Mouse (Mus musculus): ENCODE measurements around the gene Kif22.
"Not testable (repeated sequence)": the region's sequence is repeated elsewhere in the genome, so short reads cannot be mapped to it uniquely, and the experiment has no call there.

The Kif22 gene

GRCm38 (mm10) chr7:127041851-127042672 lies at the start of gene Kif22:
Gene Kif22, minus strand, starts transcription at chr7:127042471.
- DNase-seq (ENCODE audit: low spot score): peak; percentile 88

- no peak for DNase-seq (ENCODE audit: low spot score)
These were observed 49.0 kb upstream of the Kif22 start, which contains the start of gene AI467606 for GRCm38 (mm10) chr7:127091114-127091896. Gene AI467606, plus strand, starts transcription at chr7:127091359.

- DNase-seq (ENCODE audit: low spot score): no peak
These were observed 48.2 kb upstream of the Kif22 start for GRCm38 (mm10) chr7:127090154-127091113.

- DNase-seq (ENCODE audit: low spot score): no peak
These were observed 46.9 kb upstream of the Kif22 start for GRCm38 (mm10) chr7:127088901-127089845.

- DNase-seq (ENCODE audit: low spot score): no peak
These were observed 45.8 kb upstream of the Kif22 start for GRCm38 (mm10) chr7:127088083-127088482.

- not testable (repeated sequence) for DNase-seq (ENCODE audit: low spot score)
These were observed 45.2 kb upstream of the Kif22 start, which contains the start of gene Zg16 for GRCm38 (mm10) chr7:127087278-127088010. Gene Zg16, minus strand, starts transcription at chr7:127087328.

GRCm38 (mm10) chr7:127085751-127086150 lies 43.5 kb upstream of the Kif22 start:
- DNase-seq (ENCODE audit: low spot score): not testable (repeated sequence)

- DNase-seq (ENCODE audit: low spot score): no peak
These were observed 42.5 kb upstream of the Kif22 start for GRCm38 (mm10) chr7:127084794-127085193.

- DNase-seq (ENCODE audit: low spot score): no peak
These were observed 41.4 kb upstream of the Kif22 start for GRCm38 (mm10) chr7:127083689-127084088.

GRCm38 (mm10) chr7:127082995-127083394 lies 40.7 kb upstream of the Kif22 start:
- DNase-seq (ENCODE audit: low spot score): no peak

GRCm38 (mm10) chr7:127082271-127082670 lies 40.0 kb upstream of the Kif22 start:
- no peak for DNase-seq (ENCODE audit: low spot score)

GRCm38 (mm10) chr7:127080045-127080444 lies 37.8 kb upstream of the Kif22 start:
- no peak for DNase-seq (ENCODE audit: low spot score)

- DNase-seq (ENCODE audit: low spot score): no peak
These were observed 35.4 kb upstream of the Kif22 start for GRCm38 (mm10) chr7:127077692-127078091.

- no peak for DNase-seq (ENCODE audit: low spot score)
These were observed 33.9 kb upstream of the Kif22 start for GRCm38 (mm10) chr7:127076188-127076587.

GRCm38 (mm10) chr7:127073221-127073620 lies 30.9 kb upstream of the Kif22 start:
- DNase-seq (ENCODE audit: low spot score): no peak

GRCm38 (mm10) chr7:127070871-127071413 lies 28.7 kb upstream of the Kif22 start:
- no peak for DNase-seq (ENCODE audit: low spot score)

GRCm38 (mm10) chr7:127066317-127066716 lies 24.0 kb upstream of the Kif22 start:
- no peak for DNase-seq (ENCODE audit: low spot score)

GRCm38 (mm10) chr7:127065538-127065937 lies 23.3 kb upstream of the Kif22 start:
- no peak for DNase-seq (ENCODE audit: low spot score)

- DNase-seq (ENCODE audit: low spot score): no peak
These were observed 12.8 kb upstream of the Kif22 start for GRCm38 (mm10) chr7:127055026-127055585.

Data from adipocyte (in vitro differentiated cells).